Mouse (Mus musculus) liver, embryonic 11.5 days (tissue): ENCODE results near the gene Cdkl1. TPM values are rescaled to one million over a fixed set of nuclear protein-coding genes. Genes with fewer than 3 reads are reported as not detected.

Experiments
- ATAC-seq: fragments of 200-750 bp; cut with Nextera tagmentation; replicated peaks from 2 replicates; pipeline ENCODE4 v1.8.0; 2017; ENCODE audit warnings: moderate number of reproducible peaks, mild to moderate bottlenecking, moderate TSS enrichment, moderate library complexity; ENCODE audit not compliant: low FRiP score
- DNase-seq: peaks from one replicate; pipeline ENCODE4 v3.0.0-alpha.2; 2017; ENCODE audit warnings: low spot score
- H3K27ac ChIP-seq: fragments of 300-500 bp; sonication (generic); 2 replicates; pipeline ENCODE4 v1.5.1; 2014; ENCODE audit warnings: mild to moderate bottlenecking, low read depth, low read length, control low read depth
- H3K27me3 ChIP-seq: fragments of 300-500 bp; sonication (generic); replicated peaks from 2 replicates; pipeline ENCODE4 v1.6.1; 2014; ENCODE audit warnings: low read length, mixed read lengths; ENCODE audit not compliant: control insufficient read depth, insufficient read depth
- H3K36me3 ChIP-seq: fragments of 300-500 bp; sonication (generic); 2 replicates; pipeline ENCODE4 v1.6.1; 2014; ENCODE audit warnings: mild to moderate bottlenecking, low read length, moderate library complexity, mixed read lengths; ENCODE audit not compliant: control insufficient read depth, insufficient read depth
- H3K4me1 ChIP-seq: fragments of 300-500 bp; sonication (generic); replicated peaks from 2 replicates; pipeline ENCODE4 v1.6.1; 2014; ENCODE audit warnings: low read length, mixed read lengths; ENCODE audit not compliant: control insufficient read depth, insufficient read depth
- H3K4me2 ChIP-seq: fragments of 300-500 bp; sonication (generic); 2 replicates; pipeline ENCODE4 v1.6.1; 2014; ENCODE audit warnings: mild to moderate bottlenecking, control low read depth, moderate library complexity
- H3K4me3 ChIP-seq: fragments of 300-500 bp; sonication (generic); 2 replicates; pipeline ENCODE4 v1.5.1; 2014; ENCODE audit warnings: low read depth, low read length, control low read depth
- H3K9ac ChIP-seq: fragments of 300-500 bp; sonication (generic); 2 replicates; pipeline ENCODE4 v1.6.1; 2014; ENCODE audit warnings: low read depth, low read length, control low read depth
- H3K9me3 ChIP-seq: fragments of 300-500 bp; sonication (generic); 2 replicates; pipeline ENCODE4 v1.6.1; 2016; ENCODE audit warnings: low read length, inconsistent platforms, mixed read lengths; ENCODE audit not compliant: control insufficient read depth
- WGBS: fragments of 180-500 bp; shearing (Covaris S2); extraction: QIAGEN DNeasy Blood & Tissue Kit; methylation state at CpG from one replicate; pipeline ENCODE4 v1.1.7; 2014; 5-methylcytosine and 5-hydroxymethylcytosine counted together
- polyA plus RNA-seq: library from polyadenylated mRNA; unstranded; fragments of >200 nt; fragmentation: Nextera tagmentation; extraction: Ambion mirVana; gene quantifications from 2 replicates; pipeline ENCODE4 v1.2.1, GENCODE M21; 2014

The Cdkl1 gene
- polyA plus RNA-seq, 1 experiment from 2014 or later, result 0.52 TPM

GRCm38 (mm10) chr12:69812986-69813385 lies 21.9 kb upstream of the Cdkl1 start:
- no peak overlapping the region for H3K27ac ChIP-seq
- no peaks in the 10 kb centered on the region for H3K27me3 ChIP-seq
- 81% methylated on average over 3 of the region's 3 CpGs for WGBS
- H3K4me1 ChIP-seq, result peaks cover 7% of the 10 kb centered on the region; the same call in 1 of the 2 replicates
- ATAC-seq (no peak), DNase-seq (no peak)
- no peak overlapping the region for H3K4me2 ChIP-seq
- no peak overlapping the region for H3K9ac ChIP-seq
- H3K9me3 ChIP-seq, result no peaks in the 10 kb centered on the region
- no peak overlapping the region for H3K4me3 ChIP-seq
- H3K36me3 ChIP-seq, result peaks cover 18% of the 10 kb centered on the region

- ATAC-seq, result no peak
- Histone ChIP-seq H3K4me3 (no peak overlapping the region), H3K9ac (no peak overlapping the region), H3K4me1 (peaks cover 7% of the 10 kb centered on the region; the same call in 1 of the 2 replicates), H3K36me3 (peaks cover 17% of the 10 kb centered on the region), H3K27ac (no peak overlapping the region), H3K27me3 (no peaks in the 10 kb centered on the region), H3K9me3 (no peaks in the 10 kb centered on the region), H3K4me2 (no peak overlapping the region)
- no peak for DNase-seq
- 67% methylated on average over 1 of the region's 1 CpGs for WGBS
Measured at GRCm38 (mm10) chr12:69811976-69812375, 20.9 kb upstream of the Cdkl1 start.

GRCm38 (mm10) chr12:69809439-69809838 lies 18.4 kb upstream of the Cdkl1 start:
- DNase-seq (no peak), ATAC-seq (no peak)
- Histone ChIP-seq H3K9me3 (no peaks in the 10 kb centered on the region), H3K4me2 (no peak overlapping the region), H3K27me3 (no peaks in the 10 kb centered on the region), H3K27ac (no peak overlapping the region), H3K36me3 (peaks cover 11% of the 10 kb centered on the region; the same call in 1 of the 2 replicates), H3K9ac (no peak overlapping the region), H3K4me1 (0 out of 2 replicates have a peak, but pooled peaks cover 7% of the 10 kb centered on the region), H3K4me3 (no peak overlapping the region)
- WGBS, result 80% methylated on average over 3 of the region's 3 CpGs

GRCm38 (mm10) chr12:69807399-69807985 lies 16.4 kb upstream of the Cdkl1 start:
- H3K27me3 ChIP-seq, result no peaks in the 10 kb centered on the region
- H3K4me1 ChIP-seq, result no peaks in the 10 kb centered on the region
- no peak overlapping the region for H3K27ac ChIP-seq
- H3K9ac ChIP-seq, result no peak overlapping the region
- ATAC-seq, result no peak
- 69% methylated on average over 11 of the region's 11 CpGs for WGBS
- H3K9me3 ChIP-seq, result no peaks in the 10 kb centered on the region
- no peak overlapping the region for H3K4me3 ChIP-seq
- H3K4me2 ChIP-seq, result no peak overlapping the region
- peaks cover 17% of the 10 kb centered on the region for H3K36me3 ChIP-seq
- no peak for DNase-seq

- Histone ChIP-seq H3K27ac (no peak overlapping the region), H3K9ac (no peak overlapping the region), H3K9me3 (no peaks in the 10 kb centered on the region), H3K4me1 (no peaks in the 10 kb centered on the region), H3K4me2 (no peak overlapping the region), H3K4me3 (no peak overlapping the region), H3K27me3 (no peaks in the 10 kb centered on the region), H3K36me3 (peaks cover 15% of the 10 kb centered on the region)
- ATAC-seq, result no peak
- no peak for DNase-seq
- 90% methylated on average over 6 of the region's 6 CpGs for WGBS
Measured at GRCm38 (mm10) chr12:69805148-69805547, 14.1 kb upstream of the Cdkl1 start.

GRCm38 (mm10) chr12:69804393-69805070 lies 13.5 kb upstream of the Cdkl1 start:
- no peaks in the 10 kb centered on the region for H3K9me3 ChIP-seq
- no peak overlapping the region for H3K27ac ChIP-seq
- 91% methylated on average over 10 of the region's 10 CpGs for WGBS
- H3K27me3 ChIP-seq, result no peaks in the 10 kb centered on the region
- no peak overlapping the region for H3K4me2 ChIP-seq
- H3K4me3 ChIP-seq, result no peak overlapping the region
- no peaks in the 10 kb centered on the region for H3K4me1 ChIP-seq
- ATAC-seq (no peak), DNase-seq (no peak)
- H3K9ac ChIP-seq, result no peak overlapping the region
- H3K36me3 ChIP-seq, result peaks cover 15% of the 10 kb centered on the region

- H3K27ac ChIP-seq, result no peak overlapping the region
- H3K9ac ChIP-seq, result no peak overlapping the region
- H3K4me1 ChIP-seq, result no peaks in the 10 kb centered on the region
- no peak overlapping the region for H3K4me2 ChIP-seq
- no peaks in the 10 kb centered on the region for H3K9me3 ChIP-seq
- ATAC-seq, result no peak
- 78% methylated on average over 6 of the region's 6 CpGs for WGBS
- no peak for DNase-seq
- peaks cover 12% of the 10 kb centered on the region for H3K36me3 ChIP-seq
- no peak overlapping the region for H3K4me3 ChIP-seq
- no peaks in the 10 kb centered on the region for H3K27me3 ChIP-seq
Measured at GRCm38 (mm10) chr12:69803196-69803595, 12.1 kb upstream of the Cdkl1 start.

GRCm38 (mm10) chr12:69800586-69800985 lies 9.5 kb upstream of the Cdkl1 start:
- 87% methylated on average over 4 of the region's 4 CpGs for WGBS
- no peak overlapping the region for H3K9ac ChIP-seq
- no peak overlapping the region for H3K27ac ChIP-seq
- ATAC-seq (no peak), DNase-seq (no peak)
- H3K4me1 ChIP-seq, result no peaks in the 10 kb centered on the region
- peaks cover 6% of the 10 kb centered on the region for H3K36me3 ChIP-seq
- H3K27me3 ChIP-seq, result no peaks in the 10 kb centered on the region
- no peaks in the 10 kb centered on the region for H3K9me3 ChIP-seq
- no peak overlapping the region for H3K4me3 ChIP-seq
- no peak overlapping the region for H3K4me2 ChIP-seq

GRCm38 (mm10) chr12:69796311-69796710 lies 5.2 kb upstream of the Cdkl1 start:
- H3K36me3 ChIP-seq, result no peaks in the 10 kb centered on the region
- 96% methylated on average over 3 of the region's 3 CpGs for WGBS
- DNase-seq (no peak), ATAC-seq (no peak)
- 0 out of 2 replicates have a peak, but pooled peaks cover 3% of the 10 kb centered on the region for H3K27me3 ChIP-seq
- H3K9me3 ChIP-seq, result no peaks in the 10 kb centered on the region
- H3K9ac ChIP-seq, result no peak overlapping the region
- H3K4me3 ChIP-seq, result no peak overlapping the region
- peaks cover 3% of the 10 kb centered on the region for H3K4me1 ChIP-seq
- H3K4me2 ChIP-seq, result no peak overlapping the region
- H3K27ac ChIP-seq, result no peak overlapping the region
